Mouse (Mus musculus) lung, embryonic 14.5 days (tissue): ENCODE data around the gene Ap1m2. TPM values are rescaled to one million over a fixed set of nuclear protein-coding genes. Genes with fewer than 3 reads are reported as not detected.

Source experiments
- ATAC-seq: fragments of 200-750 bp; cut with Nextera tagmentation; 2 replicates; pipeline ENCODE4 v1.8.0; 2017; ENCODE audit warnings: mild to moderate bottlenecking, moderate TSS enrichment, moderate library complexity; ENCODE audit not compliant: insufficient read depth
- DNase-seq: peaks from one replicate; pipeline ENCODE4 v3.0.0-alpha.2; 2015
- H3K27ac ChIP-seq: fragments of 300-500 bp; sonication (generic); 2 replicates; pipeline ENCODE4 v1.5.1; 2014; ENCODE audit warnings: low read depth, mild to moderate bottlenecking, moderate library complexity
- H3K27me3 ChIP-seq: fragments of 300-500 bp; sonication (generic); 2 replicates; pipeline ENCODE4 v1.6.1; 2014; ENCODE audit warnings: low read length, control low read depth; ENCODE audit not compliant: insufficient read depth
- H3K36me3 ChIP-seq: fragments of 300-500 bp; sonication (generic); 2 replicates; pipeline ENCODE4 v1.6.1; 2014; ENCODE audit warnings: control low read depth; ENCODE audit not compliant: insufficient read depth
- H3K4me1 ChIP-seq: fragments of 300-500 bp; sonication (generic); 2 replicates; pipeline ENCODE4 v1.6.1; 2014; ENCODE audit warnings: antibody characterized with exemption, control low read depth; ENCODE audit not compliant: insufficient read depth
- H3K4me2 ChIP-seq: fragments of 300-500 bp; sonication (generic); 2 replicates; pipeline ENCODE4 v1.6.1; 2014; ENCODE audit warnings: mild to moderate bottlenecking
- H3K4me3 ChIP-seq: fragments of 300-500 bp; sonication (generic); 2 replicates; pipeline ENCODE4 v1.5.1; 2014; ENCODE audit warnings: low read depth, low read length
- H3K9ac ChIP-seq: fragments of 300-500 bp; sonication (generic); 2 replicates; pipeline ENCODE4 v1.6.1; 2014
- H3K9me3 ChIP-seq: fragments of 300-500 bp; sonication (generic); 2 replicates; pipeline ENCODE4 v1.6.1; 2016; ENCODE audit warnings: low read depth, low read length, control low read depth
- CTCF ChIP-seq: IDR thresholded peaks from 2 replicates; pipeline ENCODE4 v1.5.1; 2016; ENCODE audit warnings: antibody characterized with exemption, low read depth
- WGBS: fragments of 180-500 bp; shearing (Covaris S2); extraction: QIAGEN DNeasy Blood & Tissue Kit; methylation state at CpG from one replicate; pipeline ENCODE4 v1.1.7; 2014; 5-methylcytosine and 5-hydroxymethylcytosine counted together
- polyA plus RNA-seq: library from polyadenylated mRNA; unstranded; fragments of >200 nt; fragmentation: Nextera tagmentation; extraction: Ambion mirVana; gene quantifications from 2 replicates; pipeline ENCODE4 v1.2.1, GENCODE M21; 2014

Ap1m2 gene
- polyA plus RNA-seq, 1 experiment from 2014 or later: 45.7 TPM

DNA sequence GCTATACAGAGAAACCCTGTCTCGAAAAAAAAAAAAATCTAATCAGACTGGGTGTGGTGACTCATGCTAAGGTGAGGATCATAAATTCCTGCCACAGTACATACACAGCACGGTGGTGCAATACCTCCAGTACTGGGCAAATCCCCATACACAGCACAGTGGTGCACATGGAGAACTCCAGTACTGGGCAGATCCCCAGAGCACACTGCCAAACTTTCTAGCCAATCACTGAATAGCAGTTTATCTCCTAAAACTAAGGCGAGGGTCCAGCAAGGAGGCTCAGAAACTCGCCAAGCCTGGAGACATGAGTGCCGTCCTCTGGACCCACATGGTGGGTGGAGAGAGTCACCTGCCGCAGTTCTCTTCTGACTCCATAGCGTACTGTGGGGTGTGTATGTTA, 39.0 kb upstream of the Ap1m2 start:
- H3K36me3 ChIP-seq: peaks cover 85% of the 10 kb centered on the region
- ATAC-seq (0 out of 2 replicates have a peak, but pooled peaks have one; percentile 33), DNase-seq (no peak)
- H3K27ac ChIP-seq: no peak overlapping the region
- WGBS: 84% methylated on average over 7 of the region's 7 CpGs
- TF ChIP-seq CTCF: no peak
- H3K27me3 ChIP-seq: no peaks in the 10 kb centered on the region
- no peak overlapping the region for H3K4me3 ChIP-seq
- H3K9ac ChIP-seq: no peak overlapping the region
- no peak overlapping the region for H3K4me2 ChIP-seq
- H3K9me3 ChIP-seq: no peaks in the 10 kb centered on the region
- H3K4me1 ChIP-seq: no peaks in the 10 kb centered on the region

DNA sequence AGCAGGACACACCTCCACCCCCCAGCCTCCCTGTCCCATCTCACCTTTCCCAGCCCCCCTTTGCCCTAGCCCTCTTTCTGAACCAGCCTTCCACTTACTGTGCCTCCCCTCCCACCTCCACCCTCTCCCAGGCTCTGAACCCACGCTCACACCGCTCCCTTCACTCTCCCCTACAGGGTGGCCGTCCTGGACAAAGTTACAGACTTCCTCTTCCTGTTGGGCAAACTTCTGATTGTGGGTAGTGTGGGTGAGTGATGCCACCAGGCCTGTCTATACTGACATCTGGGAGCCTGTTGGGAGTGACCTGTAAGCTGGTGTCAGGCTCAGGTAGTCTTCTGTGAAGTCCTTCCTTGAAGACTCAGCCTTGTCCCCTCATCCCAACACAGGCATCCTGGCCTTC, 36.0 kb upstream of the Ap1m2 start:
- no peak for DNase-seq
- WGBS: 71% methylated on average over 3 of the region's 3 CpGs
- ATAC-seq: no peak
- no peak overlapping the region for H3K4me3 ChIP-seq
- TF ChIP-seq CTCF: no peak
- H3K27ac ChIP-seq: no peak overlapping the region
- no peaks in the 10 kb centered on the region for H3K4me1 ChIP-seq
- no peaks in the 10 kb centered on the region for H3K9me3 ChIP-seq
- no peaks in the 10 kb centered on the region for H3K27me3 ChIP-seq
- peaks cover 86% of the 10 kb centered on the region for H3K36me3 ChIP-seq
- no peak overlapping the region for H3K9ac ChIP-seq
- no peak overlapping the region for H3K4me2 ChIP-seq

DNA sequence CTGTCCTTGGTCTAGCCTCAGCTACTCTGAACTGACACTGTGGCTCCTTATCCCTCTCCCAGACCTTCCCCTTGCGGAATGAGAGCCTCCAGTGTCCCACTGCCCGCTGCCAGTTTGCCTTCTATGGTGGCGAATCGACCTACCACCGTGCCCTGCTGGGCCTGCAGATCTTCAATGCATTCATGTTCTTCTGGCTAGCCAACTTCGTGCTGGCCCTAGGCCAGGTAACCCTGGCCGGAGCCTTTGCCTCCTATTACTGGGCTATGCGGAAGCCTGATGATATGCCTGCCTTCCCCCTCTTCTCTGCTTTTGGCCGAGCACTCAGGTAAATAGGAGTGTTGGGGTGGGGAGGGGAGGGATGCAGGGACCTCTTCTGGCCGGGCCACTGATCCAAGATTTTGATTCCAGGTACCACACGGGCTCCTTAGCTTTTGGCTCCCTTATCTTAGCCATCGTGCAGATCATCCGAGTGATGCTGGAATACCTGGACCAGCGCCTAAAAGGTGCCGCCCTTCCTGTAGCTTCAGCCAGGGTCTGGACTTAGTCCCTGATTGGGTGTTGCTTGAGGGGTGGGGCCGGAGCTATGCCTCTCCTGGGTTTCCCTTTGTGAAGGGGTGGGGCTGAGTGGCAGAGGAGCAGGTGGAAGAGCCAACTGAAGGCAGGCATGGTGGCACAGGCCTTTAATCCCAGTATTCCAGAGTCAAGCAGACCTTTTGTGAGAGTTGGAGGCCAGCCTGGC, 34.7 kb upstream of the Ap1m2 start:
- Histone ChIP-seq H3K9me3 (no peaks in the 10 kb centered on the region), H3K4me1 (no peaks in the 10 kb centered on the region), H3K4me2 (no peak overlapping the region), H3K27ac (no peak overlapping the region), H3K9ac (no peak overlapping the region), H3K36me3 (peaks cover 87% of the 10 kb centered on the region), H3K4me3 (no peak overlapping the region), H3K27me3 (no peaks in the 10 kb centered on the region)
- 68% methylated on average over 16 of the region's 16 CpGs for WGBS
- TF ChIP-seq CTCF: no peak
- ATAC-seq (no peak), DNase-seq (no peak)

DNA sequence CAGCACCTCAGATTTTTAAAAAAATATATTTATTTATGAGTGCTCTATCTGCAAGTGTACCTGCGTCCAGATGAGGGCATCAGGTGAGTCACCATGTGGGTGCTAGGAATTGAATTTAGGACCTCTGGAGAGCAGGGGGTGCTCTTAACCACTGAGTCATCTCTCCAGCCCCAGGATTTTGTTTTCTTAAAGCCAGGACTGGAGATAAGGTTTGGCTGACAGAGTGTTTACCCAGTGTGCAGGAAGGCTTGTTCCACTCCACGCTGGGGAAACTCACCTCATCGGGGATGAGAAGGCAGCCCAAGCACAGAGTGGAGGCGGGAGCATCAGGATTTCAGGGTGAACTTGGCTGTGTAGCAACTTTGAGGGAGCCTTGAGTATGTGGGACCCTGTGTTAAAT, 28.3 kb upstream of the Ap1m2 start:
- Histone ChIP-seq H3K36me3 (peaks cover 55% of the 10 kb centered on the region), H3K9me3 (no peaks in the 10 kb centered on the region), H3K4me1 (no peaks in the 10 kb centered on the region), H3K27ac (0 out of 2 replicates have a peak overlapping the region, but pooled peaks have one; percentile 24), H3K9ac (no peak overlapping the region), H3K27me3 (no peaks in the 10 kb centered on the region), H3K4me2 (no peak overlapping the region), H3K4me3 (no peak overlapping the region)
- ATAC-seq (no peak), DNase-seq (no peak)
- 37% methylated on average over 4 of the region's 4 CpGs for WGBS
- no peak for TF ChIP-seq CTCF

DNA sequence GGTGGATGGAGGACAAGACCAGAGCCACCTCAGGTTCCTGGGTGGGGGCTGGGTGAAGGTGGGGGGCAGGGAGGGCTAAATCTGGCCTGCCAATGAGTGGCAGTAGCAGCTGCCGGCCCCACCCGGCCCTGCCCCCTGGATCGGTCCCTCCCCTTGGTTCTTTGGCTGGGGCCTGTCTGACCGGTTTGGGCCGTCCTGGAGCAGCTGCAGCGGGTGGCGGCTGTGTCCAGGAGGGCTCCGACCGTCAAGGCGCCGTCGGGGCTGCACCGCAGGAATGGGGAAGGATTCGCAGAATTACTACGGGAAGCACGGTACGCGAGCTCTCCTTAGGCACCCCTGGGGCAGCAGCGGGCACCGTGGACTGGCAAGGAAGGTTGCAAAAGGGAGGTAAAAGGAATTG, 25.5 kb upstream of the Ap1m2 start:
- no peak for TF ChIP-seq CTCF
- H3K4me1 ChIP-seq: peaks cover 6% of the 10 kb centered on the region; the same call in 1 of the 2 replicates
- H3K9me3 ChIP-seq: no peaks in the 10 kb centered on the region
- H3K9ac ChIP-seq: peak overlapping the region; percentile 56
- 18% methylated on average over 20 of the region's 20 CpGs for WGBS
- peak overlapping the region; percentile 77 for H3K27ac ChIP-seq
- H3K4me2 ChIP-seq: peak overlapping the region; percentile 56
- H3K27me3 ChIP-seq: no peaks in the 10 kb centered on the region
- peak overlapping the region; percentile 44 for H3K4me3 ChIP-seq
- DNase-seq (peak; percentile 71), ATAC-seq (peak; percentile 91)
- H3K36me3 ChIP-seq: peaks cover 27% of the 10 kb centered on the region

DNA sequence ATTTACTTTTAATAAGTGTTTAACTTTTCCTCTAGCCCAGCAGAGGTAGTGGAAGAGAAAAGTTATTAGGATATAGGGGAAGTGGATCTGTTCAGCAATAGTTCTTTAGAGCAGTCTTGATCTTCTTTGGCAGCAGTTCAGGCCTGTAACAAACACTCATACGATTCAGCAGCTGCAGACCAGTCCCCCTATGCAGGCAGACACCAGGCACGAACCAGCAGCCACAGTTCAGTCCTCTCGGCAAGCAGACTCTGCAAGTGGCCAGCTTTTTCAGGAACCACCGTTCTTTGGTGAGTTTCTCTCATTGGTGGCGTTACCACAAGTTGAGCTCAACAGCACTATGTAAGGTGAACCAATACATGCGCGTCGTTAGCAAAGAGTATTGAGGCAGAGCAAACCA, 24.4 kb upstream of the Ap1m2 start:
- no peak overlapping the region for H3K4me2 ChIP-seq
- H3K9me3 ChIP-seq: no peaks in the 10 kb centered on the region
- no peaks in the 10 kb centered on the region for H3K27me3 ChIP-seq
- 71% methylated on average over 8 of the region's 8 CpGs for WGBS
- no peak overlapping the region for H3K27ac ChIP-seq
- DNase-seq (no peak), ATAC-seq (no peak)
- peaks cover 16% of the 10 kb centered on the region for H3K36me3 ChIP-seq
- TF ChIP-seq CTCF: no peak
- peaks cover 6% of the 10 kb centered on the region; the same call in 1 of the 2 replicates for H3K4me1 ChIP-seq
- H3K4me3 ChIP-seq: no peak overlapping the region
- no peak overlapping the region for H3K9ac ChIP-seq

DNA sequence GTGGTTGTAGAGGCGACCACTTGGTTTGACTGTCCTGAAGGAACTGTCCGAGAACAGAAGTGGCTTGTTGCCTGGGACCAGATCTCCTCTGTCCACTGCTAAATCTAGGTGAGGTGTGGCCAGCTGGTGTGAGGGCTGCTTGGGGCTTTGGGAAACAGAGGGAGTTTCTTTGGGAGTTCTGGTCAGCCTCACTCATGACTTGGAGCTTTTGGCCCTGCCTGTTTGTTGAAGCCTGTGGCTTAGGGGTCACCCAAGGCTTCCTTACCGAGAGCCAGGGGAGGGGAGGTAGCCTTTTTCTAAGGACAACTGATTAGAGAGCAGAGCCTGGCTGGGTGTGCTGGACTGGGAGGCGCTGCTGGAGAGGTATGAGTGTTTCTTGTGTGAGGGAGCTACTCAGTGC, 23.3 kb upstream of the Ap1m2 start:
- H3K4me3 ChIP-seq: no peak overlapping the region
- ATAC-seq (no peak), DNase-seq (no peak)
- no peak overlapping the region for H3K9ac ChIP-seq
- peaks cover 6% of the 10 kb centered on the region; the same call in 1 of the 2 replicates for H3K4me1 ChIP-seq
- no peak overlapping the region for H3K27ac ChIP-seq
- H3K9me3 ChIP-seq: no peaks in the 10 kb centered on the region
- no peak for TF ChIP-seq CTCF
- H3K27me3 ChIP-seq: no peaks in the 10 kb centered on the region
- H3K4me2 ChIP-seq: no peak overlapping the region
- 0 out of 2 replicates have a peak, but pooled peaks cover 6% of the 10 kb centered on the region for H3K36me3 ChIP-seq
- WGBS: 62% methylated on average over 4 of the region's 4 CpGs
